Mouse (Mus musculus) hindbrain, embryonic 11.5 days (tissue): ENCODE data around the gene Rnaseh1. TPM values are rescaled to one million over a fixed set of nuclear protein-coding genes. Genes with fewer than 3 reads are reported as not detected.

Experiments
- ATAC-seq: fragments of 200-750 bp; cut with Nextera tagmentation; 2 replicates; pipeline ENCODE4 v1.8.0; 2017; ENCODE audit warnings: mild to moderate bottlenecking, moderate TSS enrichment, moderate library complexity; ENCODE audit not compliant: low FRiP score
- DNase-seq: peaks from one replicate; pipeline ENCODE4 v3.0.0-alpha.2; 2015; ENCODE audit warnings: low spot score
- H3K27ac ChIP-seq: fragments of 300-500 bp; sonication (generic); 2 replicates; pipeline ENCODE4 v1.5.1; 2014; ENCODE audit warnings: mild to moderate bottlenecking, low read depth, low read length
- H3K27me3 ChIP-seq: fragments of 300-500 bp; sonication (generic); 2 replicates; pipeline ENCODE4 v1.6.1; 2014; ENCODE audit warnings: mild to moderate bottlenecking, low read length, moderate library complexity, mixed read lengths; ENCODE audit not compliant: control insufficient read depth, insufficient read depth
- H3K36me3 ChIP-seq: fragments of 300-500 bp; sonication (generic); 2 replicates; pipeline ENCODE4 v1.6.1; 2014; ENCODE audit warnings: mild to moderate bottlenecking, low read length, moderate library complexity, mixed read lengths; ENCODE audit not compliant: control insufficient read depth, insufficient read depth
- H3K4me1 ChIP-seq: fragments of 300-500 bp; sonication (generic); replicated peaks from 2 replicates; pipeline ENCODE4 v1.6.1; 2014; ENCODE audit warnings: low read length, mixed read lengths; ENCODE audit not compliant: control insufficient read depth, insufficient read depth
- H3K4me2 ChIP-seq: fragments of 300-500 bp; sonication (generic); replicated peaks from 2 replicates; pipeline ENCODE4 v1.6.1; 2014; ENCODE audit warnings: mild to moderate bottlenecking, low read depth, low read length
- H3K4me3 ChIP-seq: fragments of 300-500 bp; sonication (generic); 2 replicates; pipeline ENCODE4 v1.5.1; 2014; ENCODE audit warnings: low read depth, low read length
- H3K9ac ChIP-seq: fragments of 300-500 bp; sonication (generic); 2 replicates; pipeline ENCODE4 v1.6.1; 2014; ENCODE audit warnings: low read depth, low read length
- H3K9me3 ChIP-seq: fragments of 300-500 bp; sonication (generic); 2 replicates; pipeline ENCODE4 v1.6.1; 2016; ENCODE audit warnings: low read length; ENCODE audit not compliant: control insufficient read depth
- WGBS: fragments of 180-500 bp; shearing (Covaris S2); extraction: QIAGEN DNeasy Blood & Tissue Kit; methylation state at CpG from one replicate; pipeline ENCODE4 v1.1.7; 2014; 5-methylcytosine and 5-hydroxymethylcytosine counted together
- polyA plus RNA-seq: library from polyadenylated mRNA; unstranded; fragments of >200 nt; fragmentation: Nextera tagmentation; extraction: Ambion mirVana; gene quantifications from 2 replicates; pipeline ENCODE4 v1.2.1, GENCODE M21; 2014

The Rnaseh1 gene
- polyA plus RNA-seq, 1 experiment from 2014 or later: 25.4 TPM

DNA sequence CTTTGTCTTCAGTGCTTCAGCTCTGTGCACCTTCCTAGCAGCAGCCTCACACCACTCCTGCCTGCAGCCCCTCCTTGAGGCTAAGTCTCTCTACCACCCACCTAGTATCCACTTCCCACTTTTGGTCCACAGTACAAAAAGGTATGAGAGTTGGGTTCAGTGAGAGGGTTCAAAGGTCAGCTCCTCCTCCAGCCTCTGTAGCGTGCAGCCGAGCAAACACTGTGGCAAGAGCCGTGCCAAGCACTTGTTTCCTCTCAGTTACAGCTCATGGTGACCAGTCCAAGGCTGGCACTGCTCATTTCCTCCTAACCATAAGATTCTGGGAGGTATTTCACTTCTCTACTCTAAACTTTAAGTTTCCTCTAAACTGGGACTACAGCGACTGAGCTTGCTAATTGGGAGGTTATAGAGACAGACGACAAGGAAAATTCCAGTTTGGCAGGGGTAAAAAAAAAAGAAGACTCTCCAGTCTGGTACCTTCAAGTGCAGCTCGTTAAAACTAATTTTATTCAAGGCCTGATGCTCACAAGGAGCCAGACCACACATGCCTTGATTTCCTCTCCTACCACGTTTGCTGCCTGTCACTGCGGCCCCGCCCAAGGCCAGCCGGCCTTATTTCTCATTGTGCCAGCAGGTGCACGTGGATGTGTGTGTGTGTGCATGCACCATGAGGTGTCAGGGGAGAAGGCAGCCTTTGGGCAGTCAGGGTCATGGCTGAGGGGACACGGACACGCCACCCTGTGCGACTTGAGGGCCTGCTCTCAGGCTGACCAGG lies 48.6 kb downstream of the Rnaseh1 start:
- Histone ChIP-seq H3K4me2 (no peak overlapping the region), H3K36me3 (no peaks in the 10 kb centered on the region), H3K27me3 (no peaks in the 10 kb centered on the region), H3K27ac (no peak overlapping the region), H3K4me1 (no peaks in the 10 kb centered on the region), H3K9me3 (no peaks in the 10 kb centered on the region), H3K9ac (no peak overlapping the region), H3K4me3 (no peak overlapping the region)
- no peak for DNase-seq
- WGBS: 71% methylated on average over 14 of the region's 14 CpGs
- ATAC-seq: no peak

DNA sequence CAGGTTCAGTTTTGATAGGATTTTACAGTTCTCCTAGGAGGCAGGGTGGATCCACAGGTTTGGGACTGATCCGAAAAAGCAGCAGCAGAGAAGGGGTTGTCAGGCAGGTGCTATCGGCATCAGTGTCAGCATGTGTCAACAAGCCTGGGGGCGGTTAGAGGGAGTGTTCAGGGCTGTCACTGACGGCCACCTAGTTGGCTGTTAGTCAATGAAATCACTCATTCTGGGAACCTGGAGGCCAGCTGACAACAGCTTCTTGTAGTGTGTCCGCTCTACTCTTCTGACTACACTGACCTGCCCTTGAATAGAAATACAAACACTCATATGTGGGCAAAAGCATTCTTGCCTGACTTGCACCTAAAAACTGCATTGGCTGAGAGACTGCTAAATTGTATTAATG lies 49.7 kb downstream of the Rnaseh1 start:
- Histone ChIP-seq H3K27me3 (no peaks in the 10 kb centered on the region), H3K9ac (no peak overlapping the region), H3K4me2 (no peak overlapping the region), H3K9me3 (no peaks in the 10 kb centered on the region), H3K27ac (no peak overlapping the region), H3K36me3 (no peaks in the 10 kb centered on the region), H3K4me3 (no peak overlapping the region), H3K4me1 (no peaks in the 10 kb centered on the region; the same call in 1 of the 2 replicates)
- DNase-seq (no peak), ATAC-seq (no peak)
- 77% methylated on average over 5 of the region's 5 CpGs for WGBS

DNA sequence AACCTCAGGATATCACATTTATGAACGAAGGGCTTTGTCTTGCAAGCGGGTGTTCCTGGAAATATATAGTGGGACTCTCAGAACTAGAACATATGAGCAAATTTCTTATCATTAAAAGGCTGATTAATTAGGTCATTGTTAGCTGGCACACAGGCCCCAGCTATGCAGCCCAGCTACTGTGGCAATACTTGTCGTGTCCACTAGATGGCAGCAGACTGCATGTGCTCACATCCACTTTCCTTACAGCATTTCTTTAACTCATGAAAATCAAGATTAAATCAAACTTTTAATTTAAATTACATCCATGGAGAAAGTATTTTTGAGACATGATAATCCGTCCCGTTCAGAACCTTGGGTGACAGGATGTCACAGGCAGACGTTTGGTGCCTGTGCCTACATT lies 50.3 kb downstream of the Rnaseh1 start:
- ATAC-seq (peak; percentile 55; the same call in 1 of the 2 replicates), DNase-seq (peak; percentile 83)
- WGBS: 16% methylated on average over 6 of the region's 6 CpGs
- no peaks in the 10 kb centered on the region for H3K36me3 ChIP-seq
- no peak overlapping the region for H3K4me3 ChIP-seq
- no peak overlapping the region; the same call in 1 of the 2 replicates for H3K9ac ChIP-seq
- H3K9me3 ChIP-seq: no peaks in the 10 kb centered on the region
- H3K27ac ChIP-seq: no peak overlapping the region
- H3K4me1 ChIP-seq: no peaks in the 10 kb centered on the region; the same call in 1 of the 2 replicates
- H3K27me3 ChIP-seq: no peaks in the 10 kb centered on the region
- H3K4me2 ChIP-seq: no peak overlapping the region

DNA sequence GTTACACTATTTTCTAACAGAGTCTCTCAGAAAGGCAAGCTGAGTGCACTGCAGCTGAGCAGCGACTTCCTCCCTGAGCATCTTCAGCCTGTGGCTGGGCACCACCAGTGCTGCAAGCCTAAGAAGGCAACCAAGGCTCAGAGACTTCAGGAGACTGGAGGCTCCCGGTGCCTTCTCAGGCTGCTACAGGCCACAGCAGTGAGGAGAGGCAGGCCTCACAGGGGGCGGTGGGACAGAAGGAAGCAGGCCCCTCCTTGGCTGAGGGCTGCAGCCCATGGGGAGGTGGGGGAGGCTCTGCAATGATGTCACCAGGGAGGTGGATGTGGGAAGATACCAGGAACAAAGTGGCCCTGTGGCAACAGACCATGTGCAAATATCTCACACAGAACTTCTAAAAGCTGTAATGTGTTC lies 50.7 kb downstream of the Rnaseh1 start:
- Histone ChIP-seq H3K4me2 (no peak overlapping the region), H3K4me1 (no peaks in the 10 kb centered on the region; the same call in 1 of the 2 replicates), H3K9ac (peak overlapping the region; percentile 31; the same call in 1 of the 2 replicates), H3K36me3 (no peaks in the 10 kb centered on the region), H3K4me3 (no peak overlapping the region), H3K9me3 (no peaks in the 10 kb centered on the region), H3K27me3 (no peaks in the 10 kb centered on the region), H3K27ac (peak overlapping the region; percentile 45; the same call in 1 of the 2 replicates)
- no peak for DNase-seq
- 34% methylated on average over 3 of the region's 3 CpGs for WGBS
- ATAC-seq: peak; percentile 44; the same call in 1 of the 2 replicates

DNA sequence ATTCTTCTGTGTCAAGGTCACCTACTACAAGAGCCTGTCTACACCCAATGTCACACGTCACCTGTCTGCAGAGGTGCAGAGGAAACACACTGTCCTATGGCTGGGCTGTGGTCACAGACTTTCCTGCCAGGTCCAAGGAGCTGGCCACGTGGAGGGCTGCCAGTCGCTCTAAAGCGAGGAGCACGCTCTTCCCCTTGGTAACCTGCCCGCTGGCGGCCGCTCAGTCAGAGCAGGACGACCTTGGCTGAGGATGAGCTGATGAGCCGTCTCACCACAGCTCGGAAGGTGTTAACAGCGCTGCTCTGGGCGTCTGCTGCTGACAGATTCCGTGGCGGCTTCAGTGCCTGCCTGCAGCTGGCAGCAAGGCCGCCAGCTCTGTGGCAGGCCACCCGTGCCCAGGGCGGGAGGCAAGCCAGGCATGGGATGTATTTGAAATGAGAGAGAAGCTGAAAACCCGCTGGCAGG lies 51.2 kb downstream of the Rnaseh1 start:
- no peak overlapping the region for H3K27ac ChIP-seq
- WGBS: 81% methylated on average over 19 of the region's 19 CpGs
- no peaks in the 10 kb centered on the region for H3K27me3 ChIP-seq
- no peak overlapping the region; the same call in 1 of the 2 replicates for H3K9ac ChIP-seq
- H3K4me2 ChIP-seq: no peak overlapping the region
- H3K36me3 ChIP-seq: no peaks in the 10 kb centered on the region
- H3K4me1 ChIP-seq: no peaks in the 10 kb centered on the region; the same call in 1 of the 2 replicates
- no peak overlapping the region for H3K4me3 ChIP-seq
- ATAC-seq (no peak), DNase-seq (no peak)
- H3K9me3 ChIP-seq: no peaks in the 10 kb centered on the region

DNA sequence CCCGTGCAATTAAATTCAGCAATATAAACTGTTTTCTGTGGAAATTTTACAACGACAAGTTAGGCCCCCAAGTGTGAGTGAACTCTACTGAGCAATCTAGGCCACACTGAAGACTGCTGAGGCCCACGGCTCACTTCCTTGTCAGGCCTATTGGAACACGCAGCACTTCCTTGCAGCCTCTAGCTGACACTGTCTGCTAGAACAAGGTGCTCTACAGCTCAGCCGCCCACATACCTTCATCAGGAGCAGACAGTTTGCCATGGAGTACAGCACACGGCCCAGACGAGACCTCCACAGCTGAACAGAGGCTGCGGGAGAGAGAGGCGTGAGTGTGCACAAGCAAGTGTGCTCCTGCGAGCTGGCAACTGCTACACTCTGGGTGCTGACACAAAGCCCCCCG lies 51.9 kb downstream of the Rnaseh1 start:
- Histone ChIP-seq H3K36me3 (no peaks in the 10 kb centered on the region), H3K9me3 (no peaks in the 10 kb centered on the region), H3K27me3 (no peaks in the 10 kb centered on the region; the same call in 1 of the 2 replicates), H3K27ac (no peak overlapping the region), H3K4me3 (no peak overlapping the region), H3K9ac (no peak overlapping the region), H3K4me2 (no peak overlapping the region), H3K4me1 (no peaks in the 10 kb centered on the region; the same call in 1 of the 2 replicates)
- no peak for ATAC-seq
- 89% methylated on average over 11 of the region's 11 CpGs for WGBS
- DNase-seq: no peak

DNA sequence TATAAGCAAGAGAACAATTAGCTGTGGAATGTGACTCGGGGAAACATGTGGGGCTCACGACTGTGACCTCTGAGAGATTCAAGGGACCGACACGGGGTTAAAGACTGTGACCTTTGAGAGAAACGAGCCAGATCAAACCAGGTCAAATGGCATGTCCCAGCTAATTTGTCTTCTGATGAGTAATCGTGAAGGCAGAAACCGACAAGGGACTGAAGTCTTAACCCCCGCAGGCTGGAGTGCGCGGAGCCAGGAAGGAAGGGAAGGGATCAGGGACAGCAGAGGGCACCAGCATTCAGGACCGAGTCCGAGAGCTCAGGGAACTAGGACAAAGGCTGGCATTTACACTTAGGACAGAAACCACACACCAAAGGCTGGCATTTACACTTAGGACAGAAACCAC lies 55.0 kb downstream of the Rnaseh1 start:
- peak overlapping the region; percentile 29; the same call in 1 of the 2 replicates for H3K9ac ChIP-seq
- ATAC-seq (peak; percentile 47; the same call in 1 of the 2 replicates), DNase-seq (peak; percentile 44)

DNA sequence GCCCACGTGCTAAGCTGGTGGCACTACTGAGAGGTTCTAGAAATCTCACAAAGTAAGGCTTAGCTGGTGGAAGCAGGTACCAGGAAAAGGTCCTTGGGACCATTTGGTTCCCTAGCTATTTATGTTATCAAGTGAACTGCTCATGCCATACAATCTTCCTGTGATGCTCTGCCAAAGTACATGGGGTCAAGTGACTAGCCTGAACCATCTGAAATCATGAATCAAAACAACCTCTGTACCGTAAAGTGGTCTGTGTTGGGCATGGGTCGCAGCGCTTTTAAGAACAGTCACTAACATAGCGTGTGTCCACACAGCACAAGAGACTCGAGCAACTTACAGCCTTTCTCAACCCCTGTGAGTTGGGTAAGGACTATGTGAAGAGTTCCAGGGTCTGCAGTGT lies 55.8 kb downstream of the Rnaseh1 start:
- Histone ChIP-seq H3K36me3 (no peaks in the 10 kb centered on the region), H3K27me3 (no peaks in the 10 kb centered on the region; the same call in 1 of the 2 replicates), H3K4me3 (no peak overlapping the region), H3K27ac (no peak overlapping the region), H3K9me3 (no peaks in the 10 kb centered on the region), H3K4me2 (no peak overlapping the region), H3K4me1 (no peaks in the 10 kb centered on the region; the same call in 1 of the 2 replicates), H3K9ac (no peak overlapping the region)
- WGBS: 89% methylated on average over 6 of the region's 6 CpGs
- DNase-seq: no peak
- no peak for ATAC-seq

More for the DNA sequence above, 55.0 kb downstream of the Rnaseh1 start:
- Histone ChIP-seq H3K4me2 (no peak overlapping the region), H3K36me3 (no peaks in the 10 kb centered on the region), H3K9me3 (no peaks in the 10 kb centered on the region), H3K27me3 (no peaks in the 10 kb centered on the region; the same call in 1 of the 2 replicates), H3K4me3 (no peak overlapping the region), H3K4me1 (no peaks in the 10 kb centered on the region; the same call in 1 of the 2 replicates), H3K27ac (no peak overlapping the region; the same call in 1 of the 2 replicates)
- 4% methylated on average over 12 of the region's 12 CpGs for WGBS
